Mouse (Mus musculus) hindbrain, embryonic 15.5 days (tissue): ENCODE results near the gene Npy4r. TPM values are rescaled to one million over a fixed set of nuclear protein-coding genes. Genes with fewer than 3 reads are reported as not detected.

ENCODE experiments used
- ATAC-seq: fragments of 200-750 bp; cut with Nextera tagmentation; 2 replicates; pipeline ENCODE4 v1.8.0; 2017; ENCODE audit warnings: low read depth, moderate number of reproducible peaks, moderate TSS enrichment; ENCODE audit not compliant: low FRiP score
- H3K27ac ChIP-seq: fragments of 300-500 bp; sonication (generic); replicated peaks from 2 replicates; pipeline ENCODE4 v1.5.1; 2015; ENCODE audit warnings: mild to moderate bottlenecking, inconsistent platforms
- H3K27me3 ChIP-seq: fragments of 300-500 bp; sonication (generic); 2 replicates; pipeline ENCODE4 v1.6.1; 2015; ENCODE audit warnings: control low read depth, inconsistent platforms
- H3K36me3 ChIP-seq: fragments of 300-500 bp; sonication (generic); 2 replicates; pipeline ENCODE4 v1.6.1; 2015; ENCODE audit warnings: control low read depth, inconsistent platforms
- H3K4me1 ChIP-seq: fragments of 300-500 bp; sonication (generic); replicated peaks from 2 replicates; pipeline ENCODE4 v1.6.1; 2015; ENCODE audit warnings: control low read depth, inconsistent platforms
- H3K4me2 ChIP-seq: fragments of 300-500 bp; sonication (generic); 2 replicates; pipeline ENCODE4 v1.6.1; 2015; ENCODE audit warnings: moderate library complexity, mild to moderate bottlenecking, inconsistent platforms
- H3K4me3 ChIP-seq: fragments of 300-500 bp; sonication (generic); 2 replicates; pipeline ENCODE4 v1.5.1; 2015; ENCODE audit warnings: mild to moderate bottlenecking, inconsistent platforms
- H3K9ac ChIP-seq: fragments of 300-500 bp; sonication (generic); 2 replicates; pipeline ENCODE4 v1.6.1; 2015; ENCODE audit warnings: inconsistent platforms
- H3K9me3 ChIP-seq: fragments of 300-500 bp; sonication (generic); 2 replicates; pipeline ENCODE4 v1.6.1; 2016; ENCODE audit warnings: control low read depth, inconsistent platforms
- WGBS: fragments of 180-500 bp; shearing (Covaris S2); methylation state at CpG from one replicate; pipeline ENCODE4 v1.1.7; 2015; 5-methylcytosine and 5-hydroxymethylcytosine counted together
- polyA plus RNA-seq: library from polyadenylated mRNA; unstranded; fragments of >200 nt; fragmentation: Nextera tagmentation; extraction: Ambion mirVana; gene quantifications from 2 replicates; pipeline ENCODE4 v1.2.1, GENCODE M21; 2015

Gene Npy4r
- polyA plus RNA-seq, 1 experiment from 2014 or later, result 0.22 TPM

DNA sequence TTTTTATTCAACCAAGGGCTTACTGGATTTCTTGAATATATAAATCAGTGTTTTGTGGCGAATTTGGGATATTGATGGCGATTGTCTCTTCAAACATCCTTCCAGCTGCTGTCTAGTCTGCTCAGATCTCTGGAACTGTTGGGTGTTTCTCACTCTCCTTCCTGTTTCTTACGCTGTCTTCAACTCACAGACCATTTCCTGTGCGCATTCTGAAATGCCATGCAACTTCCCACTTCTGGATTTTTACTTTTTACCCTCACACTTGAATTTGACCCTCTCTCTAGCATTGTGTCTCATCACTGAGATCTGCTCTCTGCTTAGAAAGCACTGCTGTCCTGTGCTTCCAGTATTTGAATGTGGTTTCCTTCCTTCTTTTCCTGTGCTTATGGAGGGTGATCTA lies 44.7 kb downstream of the Npy4r start:
- no peaks in the 10 kb centered on the region for H3K4me1 ChIP-seq
- H3K9me3 ChIP-seq, result no peaks in the 10 kb centered on the region
- H3K4me2 ChIP-seq, result no peak overlapping the region
- no peaks in the 10 kb centered on the region for H3K27me3 ChIP-seq
- no peak for ATAC-seq
- no peak overlapping the region for H3K27ac ChIP-seq
- no peaks in the 10 kb centered on the region for H3K36me3 ChIP-seq
- H3K9ac ChIP-seq, result no peak overlapping the region
- 90% methylated on average over 4 of the region's 4 CpGs for WGBS
- no peak overlapping the region for H3K4me3 ChIP-seq

DNA sequence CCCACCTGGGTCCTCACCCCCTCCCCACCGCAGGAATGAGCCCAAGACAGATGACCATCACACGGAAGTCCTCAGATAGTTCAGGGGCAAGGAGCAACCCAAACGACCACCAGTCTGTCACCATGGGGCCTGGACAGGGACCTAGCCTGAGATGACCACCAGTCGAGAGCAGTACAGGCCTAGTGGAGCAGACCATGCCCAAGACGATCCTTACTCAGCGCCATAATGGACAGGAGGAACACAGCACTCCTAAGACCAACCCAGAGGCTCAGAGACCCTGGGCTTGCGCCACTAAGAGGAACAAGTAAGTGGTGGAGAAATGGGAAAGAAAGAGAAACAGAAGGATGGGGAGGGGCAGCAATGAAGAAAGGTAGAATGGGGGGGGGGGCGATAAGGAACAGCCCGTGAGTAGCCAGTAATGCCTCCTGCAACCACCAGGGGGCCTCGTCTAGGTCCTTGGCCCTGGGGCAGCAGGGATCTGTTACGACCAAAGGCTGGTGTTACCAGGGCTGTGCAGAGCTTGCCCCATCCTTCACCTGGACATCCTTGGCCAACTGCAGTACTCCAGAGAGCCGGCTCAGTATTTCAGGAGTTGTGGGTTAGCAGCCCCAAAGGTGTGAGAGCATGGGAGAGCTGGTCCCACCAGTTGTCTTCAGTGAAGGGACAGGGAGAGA lies 45.8 kb downstream of the Npy4r start:
- ATAC-seq, result no peak

DNA sequence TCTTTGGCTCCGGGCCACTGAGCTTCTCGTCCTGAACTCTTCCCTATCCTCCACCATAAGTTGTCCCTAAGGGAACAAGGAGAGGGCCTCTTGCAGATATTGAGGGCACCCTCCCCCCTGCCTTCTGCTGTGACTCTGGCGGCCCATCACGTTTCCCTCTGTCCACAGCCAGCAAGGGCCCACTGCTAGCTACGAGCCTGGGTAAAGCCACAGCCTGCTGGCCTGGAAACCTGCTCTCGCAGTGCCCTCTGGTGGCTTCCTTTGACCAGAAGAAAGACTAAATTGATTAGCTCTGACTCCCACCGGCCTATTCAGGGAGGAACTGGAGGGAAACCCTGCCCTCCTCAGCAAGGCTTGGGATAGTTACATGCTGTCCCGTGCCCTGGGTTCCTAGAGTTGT lies 47.4 kb downstream of the Npy4r start:
- ATAC-seq, result peak; percentile 65; the same call in 1 of the 2 replicates
- Histone ChIP-seq H3K27me3 (no peaks in the 10 kb centered on the region), H3K4me3 (no peak overlapping the region), H3K4me2 (no peak overlapping the region), H3K4me1 (no peaks in the 10 kb centered on the region), H3K9ac (no peak overlapping the region), H3K36me3 (no peaks in the 10 kb centered on the region), H3K27ac (no peak overlapping the region), H3K9me3 (no peaks in the 10 kb centered on the region)
- WGBS, result 29% methylated on average over 8 of the region's 8 CpGs

More for the DNA sequence above, 45.8 kb downstream of the Npy4r start:
- Histone ChIP-seq H3K27ac (no peak overlapping the region), H3K4me2 (no peak overlapping the region), H3K27me3 (no peaks in the 10 kb centered on the region), H3K4me1 (no peaks in the 10 kb centered on the region), H3K9me3 (no peaks in the 10 kb centered on the region), H3K4me3 (no peak overlapping the region), H3K9ac (no peak overlapping the region), H3K36me3 (no peaks in the 10 kb centered on the region)
- 65% methylated on average over 11 of the region's 12 CpGs for WGBS

DNA sequence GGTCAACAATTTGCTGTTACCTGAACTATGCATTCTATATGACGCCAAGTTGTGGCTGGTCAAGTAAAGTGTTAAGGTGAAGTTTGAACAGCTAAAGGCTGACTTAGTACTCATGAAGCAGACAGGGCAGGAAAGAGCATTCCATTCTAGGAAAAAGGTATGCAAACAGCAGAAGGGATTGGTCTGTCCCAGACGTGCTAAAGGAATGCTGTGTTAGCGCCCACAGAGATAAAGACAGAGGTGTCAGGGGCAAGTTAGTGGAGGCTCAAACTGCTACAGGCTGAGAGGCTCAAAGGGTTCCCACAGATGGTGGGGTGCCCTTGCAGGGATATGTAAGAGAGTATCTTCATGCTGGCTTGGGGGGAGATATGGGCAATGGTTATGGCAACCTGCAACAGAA lies 48.4 kb downstream of the Npy4r start:
- H3K4me1 ChIP-seq, result no peaks in the 10 kb centered on the region
- H3K4me3 ChIP-seq, result no peak overlapping the region
- WGBS, result 88% methylated on average over 3 of the region's 3 CpGs
- H3K4me2 ChIP-seq, result no peak overlapping the region
- ATAC-seq, result no peak
- H3K27ac ChIP-seq, result no peak overlapping the region
- H3K27me3 ChIP-seq, result no peaks in the 10 kb centered on the region
- no peak overlapping the region for H3K9ac ChIP-seq
- no peaks in the 10 kb centered on the region for H3K9me3 ChIP-seq
- H3K36me3 ChIP-seq, result no peaks in the 10 kb centered on the region

DNA sequence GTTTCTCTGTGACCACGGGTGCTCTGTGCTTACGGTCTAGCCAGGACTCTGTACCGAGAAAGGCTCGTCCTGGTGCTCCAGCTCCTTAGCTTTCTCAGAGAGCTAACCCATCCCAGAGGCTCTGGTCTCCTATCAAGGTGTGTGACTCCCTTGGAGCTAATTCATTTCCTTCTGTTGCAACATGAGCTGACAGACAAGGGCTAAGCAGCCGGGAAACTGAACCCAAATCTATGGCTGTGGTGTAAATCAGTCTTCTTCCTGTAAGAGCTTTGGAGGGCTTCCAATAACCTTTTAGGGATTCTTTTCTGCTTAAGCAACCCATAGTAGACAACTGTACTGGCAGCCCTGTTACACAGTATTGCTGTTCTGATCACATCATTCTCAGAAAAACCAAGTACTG lies 49.7 kb downstream of the Npy4r start, which contains the start of gene A630023A22Rik:
Gene A630023A22Rik, minus strand, starts transcription at position 154 of the 400 bp plus-strand sequence.
- no peak for ATAC-seq
- H3K36me3 ChIP-seq, result no peaks in the 10 kb centered on the region
- H3K4me3 ChIP-seq, result no peak within 1 kb of the TSS
- no peak within 1 kb of the TSS for H3K4me2 ChIP-seq
- H3K27ac ChIP-seq, result no peak within 1 kb of the TSS
- H3K9me3 ChIP-seq, result no peaks in the 10 kb centered on the region
- 88% methylated on average over 5 of the region's 5 CpGs for WGBS
- H3K27me3 ChIP-seq, result no peaks in the 10 kb centered on the region
- H3K4me1 ChIP-seq, result no peaks in the 10 kb centered on the region
- H3K9ac ChIP-seq, result no peak within 1 kb of the TSS

DNA sequence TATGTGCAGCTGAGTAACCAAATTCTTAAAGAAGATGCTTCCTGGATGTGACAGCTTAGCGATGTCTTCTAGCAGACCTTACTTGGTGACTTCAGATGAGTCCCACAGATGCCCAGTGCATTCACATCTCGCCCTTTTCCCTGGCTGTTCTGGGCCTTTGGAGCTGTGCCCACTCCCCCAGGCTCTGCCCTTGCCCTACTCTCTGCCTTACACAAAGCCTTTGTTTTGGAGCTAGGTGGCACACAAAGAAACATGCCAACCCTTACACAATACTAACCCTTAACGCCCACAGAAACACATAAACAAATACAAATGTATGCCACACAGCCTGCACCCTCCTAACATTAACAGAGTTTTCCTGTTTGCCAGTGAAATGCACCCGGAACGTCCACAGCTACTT lies 56.1 kb downstream of the Npy4r start:
- Histone ChIP-seq H3K36me3 (no peaks in the 10 kb centered on the region), H3K4me2 (no peak overlapping the region), H3K9ac (no peak overlapping the region), H3K27me3 (no peaks in the 10 kb centered on the region), H3K4me3 (no peak overlapping the region), H3K4me1 (no peaks in the 10 kb centered on the region), H3K27ac (no peak overlapping the region), H3K9me3 (no peaks in the 10 kb centered on the region)
- no peak for ATAC-seq
- WGBS, result 69% methylated on average over 5 of the region's 5 CpGs

Other genes starting within 250 kb of the Npy4r start
- 10.0 and 16.1 TPM in 2 replicates for gene Gdf10, start 228.9 kb downstream of the Npy4r start, polyA plus RNA-seq
- 0.06 TPM in 1 of 2 replicates, not detected in the other for gene Gdf2, start 211.4 kb downstream of the Npy4r start, polyA plus RNA-seq
- gene Rbp3, start 198.5 kb downstream of the Npy4r start, polyA plus RNA-seq, result 0.05 and 0.06 TPM in 2 replicates
- gene Zfp488, start 173.7 kb downstream of the Npy4r start, polyA plus RNA-seq, result 1.2 and 1.5 TPM in 2 replicates
- gene Gm30083, start 137.3 kb downstream of the Npy4r start, polyA plus RNA-seq, result not detected in 2 replicates
- not detected in 2 replicates for gene Gm5460, start 135.7 kb downstream of the Npy4r start, polyA plus RNA-seq
- not detected in 2 replicates for gene Antxrl, start 99.8 kb downstream of the Npy4r start, polyA plus RNA-seq
- 0.16 TPM in 1 of 2 replicates, not detected in the other for gene Anxa8, start 66.5 kb downstream of the Npy4r start, polyA plus RNA-seq
- gene A630023A22Rik, start 49.7 kb downstream of the Npy4r start, polyA plus RNA-seq, result not detected in 2 replicates
- 6.1 and 6.2 TPM in 2 replicates for gene Gprin2, start 49.2 kb upstream of the Npy4r start, polyA plus RNA-seq
- 0.83 and 1.0 TPM in 2 replicates for gene Syt15, start 67.1 kb upstream of the Npy4r start, polyA plus RNA-seq
- gene Shld2, start 158.0 kb upstream of the Npy4r start, polyA plus RNA-seq, result 5.9 and 7.1 TPM in 2 replicates
- gene Glud1, start 158.2 kb upstream of the Npy4r start, polyA plus RNA-seq, result 114 and 116 TPM in 2 replicates
- not detected in 2 replicates for gene Fam25c, start 202.9 kb upstream of the Npy4r start, polyA plus RNA-seq
- gene Sncg, start 222.3 kb upstream of the Npy4r start, polyA plus RNA-seq, result 170 and 223 TPM in 2 replicates
- gene Mmrn2, start 223.0 kb upstream of the Npy4r start, polyA plus RNA-seq, result 4.1 and 5.3 TPM in 2 replicates